Mouse (Mus musculus) frontal cortex, adult (tissue): ENCODE measurements at regions not wholly inside any gene's neighbourhood (a gene's known extent, or its start where the extent isn't known, plus 50 kb on each side); places are given as distances from the start of the nearest gene placed in this dataset.

ENCODE experiments used
- ATAC-seq: cut with Nextera tagmentation; 2 replicates; pipeline ENCODE4 v1.9.2; 2017; ENCODE audit warnings: mild to moderate bottlenecking, moderate library complexity, mixed read lengths; ENCODE audit not compliant: low TSS enrichment

GRCm38 (mm10) chr5:96322208-96322607, 51.5 kb upstream of the Fras1 start:
- ATAC-seq, result 0 out of 2 replicates have a peak, but pooled peaks have one; percentile 20
